Mouse (Mus musculus) embryonic facial prominence, embryonic 13.5 days (tissue): ENCODE data around the gene Usp33. TPM values are rescaled to one million over a fixed set of nuclear protein-coding genes. Genes with fewer than 3 reads are reported as not detected.
"Not testable (repeated sequence)": the region's sequence is repeated elsewhere in the genome, so short reads cannot be mapped to it uniquely, and the experiment has no call there.

Experiments
- ATAC-seq: fragments of 200-750 bp; cut with Nextera tagmentation; 2 replicates; pipeline ENCODE4 v1.8.0; 2017; ENCODE audit warnings: low read depth; ENCODE audit not compliant: insufficient number of reproducible peaks, insufficient read depth, low FRiP score, low TSS enrichment
- H3K27ac ChIP-seq: fragments of 300-500 bp; sonication (generic); 2 replicates; pipeline ENCODE4 v1.5.1; 2015; ENCODE audit warnings: moderate library complexity, mild to moderate bottlenecking, inconsistent platforms
- H3K27me3 ChIP-seq: fragments of 300-500 bp; sonication (generic); 2 replicates; pipeline ENCODE4 v1.6.1; 2015; ENCODE audit warnings: mild to moderate bottlenecking, inconsistent platforms
- H3K36me3 ChIP-seq: fragments of 300-500 bp; sonication (generic); 2 replicates; pipeline ENCODE4 v1.6.1; 2015; ENCODE audit warnings: mild to moderate bottlenecking, inconsistent platforms
- H3K4me1 ChIP-seq: fragments of 300-500 bp; sonication (generic); 2 replicates; pipeline ENCODE4 v1.6.1; 2015; ENCODE audit warnings: inconsistent platforms
- H3K4me2 ChIP-seq: fragments of 300-500 bp; sonication (generic); 2 replicates; pipeline ENCODE4 v1.6.1; 2015; ENCODE audit warnings: moderate library complexity, mild to moderate bottlenecking, inconsistent platforms
- H3K4me3 ChIP-seq: fragments of 300-500 bp; sonication (generic); 2 replicates; pipeline ENCODE4 v1.5.1; 2015; ENCODE audit warnings: mild to moderate bottlenecking, inconsistent platforms
- H3K9ac ChIP-seq: fragments of 300-500 bp; sonication (generic); 2 replicates; pipeline ENCODE4 v1.6.1; 2015; ENCODE audit warnings: mild to moderate bottlenecking, inconsistent platforms
- H3K9me3 ChIP-seq: fragments of 300-500 bp; sonication (generic); 2 replicates; pipeline ENCODE4 v1.6.1; 2016; ENCODE audit warnings: inconsistent platforms
- WGBS: fragments of 180-500 bp; shearing (Covaris S2); methylation state at CpG from one replicate; pipeline ENCODE4 v1.1.7; 2015; ENCODE audit warnings: mixed read lengths; 5-methylcytosine and 5-hydroxymethylcytosine counted together
- polyA plus RNA-seq: library from polyadenylated mRNA; unstranded; fragments of >200 nt; fragmentation: Nextera tagmentation; extraction: Ambion mirVana; gene quantifications from 2 replicates; pipeline ENCODE4 v1.2.1, GENCODE M21; 2015

Gene Usp33
- 39.8 and 51.8 TPM in 2 replicates for polyA plus RNA-seq

DNA sequence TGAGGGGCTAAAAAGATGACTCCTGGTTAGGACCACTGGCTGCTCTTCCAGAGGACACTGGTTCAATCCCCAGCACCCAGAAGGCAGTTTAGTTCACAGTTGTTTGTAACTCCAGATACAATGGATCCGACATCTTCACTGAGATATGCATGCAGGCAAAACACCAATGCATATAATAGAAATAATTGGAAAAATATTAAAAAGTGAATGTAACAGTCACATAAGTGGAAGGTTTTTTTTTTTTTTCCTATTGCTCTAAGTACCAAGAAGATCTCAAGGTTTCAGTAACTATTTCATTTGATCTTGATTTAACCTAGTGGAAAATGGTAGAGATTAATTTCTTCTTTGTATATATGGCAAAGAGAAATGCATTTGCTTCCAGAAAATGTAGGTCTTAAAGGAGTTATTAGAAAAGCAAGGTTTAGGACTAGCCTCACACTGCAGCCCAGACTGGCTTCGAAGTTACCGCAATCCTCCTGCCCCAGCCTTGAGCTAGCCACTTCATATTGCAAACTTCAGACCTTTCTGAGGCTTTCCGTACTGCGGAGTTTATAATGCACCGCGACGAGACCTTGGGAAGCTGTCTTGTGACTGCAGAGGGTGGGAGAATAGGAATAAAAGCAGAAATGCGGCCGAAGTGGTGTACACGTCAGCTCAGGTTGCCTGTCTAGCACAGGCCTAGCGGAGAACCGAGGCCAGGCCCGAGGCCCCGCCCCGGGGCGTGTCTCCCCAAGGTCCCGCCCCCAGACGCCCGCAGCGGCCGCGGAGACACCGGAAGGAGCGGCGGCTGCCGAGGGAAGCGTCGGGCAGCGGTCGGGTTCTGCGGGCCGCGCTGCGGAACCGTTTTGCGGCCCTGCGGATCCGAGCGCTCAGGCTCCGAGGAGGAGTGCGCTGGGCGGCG lies at the start of gene Usp33:
TSS of gene Usp33 (plus strand) at position 747 of the 901 bp plus-strand sequence.
- H3K4me1 ChIP-seq, result peaks cover 25% of the 10 kb centered on the region
- H3K36me3 ChIP-seq, result 0 out of 2 replicates have a peak, but pooled peaks cover 4% of the 10 kb centered on the region
- H3K27ac ChIP-seq, result peak within 1 kb of the TSS; percentile 82
- no peaks in the 10 kb centered on the region for H3K27me3 ChIP-seq
- peak within 1 kb of the TSS; percentile 75 for H3K4me3 ChIP-seq
- 7% methylated on average over 43 of the region's 44 CpGs for WGBS
- H3K9me3 ChIP-seq, result no peaks in the 10 kb centered on the region
- H3K4me2 ChIP-seq, result peak within 1 kb of the TSS; percentile 63
- ATAC-seq, result peak; percentile 93
- H3K9ac ChIP-seq, result peak within 1 kb of the TSS; percentile 91

DNA sequence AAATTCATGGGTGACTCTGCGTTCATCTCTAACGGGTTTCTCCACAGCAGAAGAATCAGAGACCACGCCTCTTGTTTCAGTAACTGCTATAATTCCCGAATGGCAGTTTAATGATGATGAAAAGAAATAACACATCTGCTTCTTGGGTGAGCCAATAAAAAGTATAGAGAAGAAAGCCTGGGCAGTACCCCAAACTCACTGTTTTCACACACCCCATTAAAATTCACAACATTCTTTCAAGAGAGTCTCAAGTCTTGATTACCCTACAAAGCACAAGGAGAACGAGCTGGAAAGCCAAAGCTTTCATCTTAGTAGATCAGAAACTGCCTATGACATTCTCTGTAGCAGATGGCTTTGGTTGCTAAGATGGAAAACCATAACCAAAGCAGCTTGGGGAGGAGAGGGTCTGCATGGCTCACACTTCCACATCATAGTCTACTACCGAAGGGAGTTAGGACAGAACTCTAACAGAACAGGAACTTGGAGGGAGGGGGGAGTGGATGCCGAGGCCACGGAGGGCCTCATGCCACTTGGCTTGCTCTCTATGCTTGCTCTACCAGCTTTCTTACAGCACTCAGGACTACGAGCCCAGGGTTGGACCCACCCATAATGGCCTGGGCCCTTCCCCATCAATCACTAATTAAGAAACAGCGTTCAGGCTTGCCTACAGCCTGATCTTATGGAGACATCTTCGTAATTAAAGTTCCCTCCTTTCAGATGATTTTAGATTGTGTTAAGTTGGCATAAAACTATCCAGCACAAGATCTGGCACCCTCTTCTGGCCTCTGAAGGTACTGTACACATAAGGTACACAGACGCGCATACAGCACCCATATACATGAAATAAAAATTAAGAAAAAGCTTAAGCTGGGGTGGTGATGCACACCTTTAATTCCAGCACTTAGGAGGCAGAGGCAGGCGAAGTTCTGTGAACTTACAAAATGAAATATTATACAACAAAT lies 45.6 kb upstream of the Usp33 start:
- no peaks in the 10 kb centered on the region for H3K27me3 ChIP-seq
- no peak overlapping the region for H3K9ac ChIP-seq
- ATAC-seq, result no peak
- peaks cover 37% of the 10 kb centered on the region for H3K36me3 ChIP-seq
- H3K4me3 ChIP-seq, result no peak overlapping the region
- H3K27ac ChIP-seq, result no peak overlapping the region
- H3K4me1 ChIP-seq, result peaks cover 12% of the 10 kb centered on the region; the same call in 1 of the 2 replicates
- H3K4me2 ChIP-seq, result no peak overlapping the region
- H3K9me3 ChIP-seq, result no peaks in the 10 kb centered on the region
- 83% methylated on average over 14 of the region's 14 CpGs for WGBS

DNA sequence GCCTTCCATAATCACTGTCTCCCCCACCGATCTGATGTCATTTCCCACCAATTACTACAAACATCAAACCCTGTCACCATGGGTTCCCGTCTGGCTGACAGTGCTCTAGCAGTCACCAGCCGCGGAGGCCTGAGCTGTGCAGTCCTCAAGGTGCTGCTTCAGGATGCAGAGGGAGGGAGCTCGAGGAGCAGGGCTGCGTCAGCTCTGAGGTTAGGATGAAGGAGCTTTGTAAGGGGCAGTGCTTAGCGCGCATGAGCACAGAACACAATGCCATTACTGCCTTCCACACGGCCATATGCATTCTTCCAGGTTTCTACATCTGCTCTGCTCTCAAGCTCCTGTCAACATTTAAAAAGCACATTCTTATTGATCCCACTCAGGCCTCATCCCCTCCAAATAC lies 43.3 kb upstream of the Usp33 start:
- ATAC-seq, result no peak
- Histone ChIP-seq H3K9me3 (no peaks in the 10 kb centered on the region), H3K4me2 (no peak overlapping the region), H3K36me3 (peaks cover 20% of the 10 kb centered on the region), H3K9ac (no peak overlapping the region), H3K4me3 (no peak overlapping the region), H3K27ac (no peak overlapping the region), H3K4me1 (peaks cover 12% of the 10 kb centered on the region; the same call in 1 of the 2 replicates), H3K27me3 (no peaks in the 10 kb centered on the region)
- WGBS, result 56% methylated on average over 9 of the region's 9 CpGs

DNA sequence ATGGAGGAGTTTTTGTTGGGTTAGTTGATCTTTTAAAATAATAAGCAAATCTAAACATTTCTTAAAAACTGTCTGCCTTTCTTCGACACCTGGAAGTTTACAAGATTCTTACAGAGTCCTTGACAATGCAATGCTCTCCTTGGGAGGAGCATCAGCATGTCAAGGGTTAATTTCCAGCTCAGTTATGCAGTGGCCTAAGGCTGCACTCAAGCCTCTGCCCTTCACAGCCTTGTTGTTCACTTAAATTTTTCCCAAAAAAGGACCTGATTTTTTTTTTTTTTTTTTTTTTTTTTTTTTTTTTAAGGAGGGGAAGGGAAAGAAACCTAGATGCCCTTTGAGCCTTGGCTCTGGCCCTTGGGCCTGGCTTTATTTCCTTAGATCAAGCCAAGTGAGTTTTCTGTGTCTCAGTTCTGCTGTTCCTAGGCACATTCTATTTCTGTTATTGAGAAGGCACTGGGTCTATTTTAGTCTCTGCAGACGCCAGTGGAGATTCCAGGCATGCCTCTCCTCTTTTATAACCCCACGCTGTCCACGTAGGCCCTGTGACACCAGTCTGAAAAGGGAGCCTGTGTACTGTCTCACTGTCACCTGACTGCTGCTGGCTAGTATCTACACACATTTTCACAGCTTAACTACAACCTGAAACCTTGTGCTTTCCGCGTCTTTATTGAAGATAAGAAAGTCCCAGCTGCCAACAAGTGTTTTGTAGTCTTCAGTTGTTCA lies 42.0 kb upstream of the Usp33 start:
- Histone ChIP-seq H3K4me1 (peaks cover 22% of the 10 kb centered on the region), H3K27ac (0 out of 2 replicates have a peak overlapping the region, but pooled peaks have one; percentile 28), H3K4me2 (no peak overlapping the region), H3K4me3 (no peak overlapping the region), H3K9ac (no peak overlapping the region), H3K9me3 (no peaks in the 10 kb centered on the region), H3K27me3 (no peaks in the 10 kb centered on the region), H3K36me3 (peaks cover 20% of the 10 kb centered on the region)
- ATAC-seq, result no peak
- 44% methylated on average over 6 of the region's 6 CpGs for WGBS

DNA sequence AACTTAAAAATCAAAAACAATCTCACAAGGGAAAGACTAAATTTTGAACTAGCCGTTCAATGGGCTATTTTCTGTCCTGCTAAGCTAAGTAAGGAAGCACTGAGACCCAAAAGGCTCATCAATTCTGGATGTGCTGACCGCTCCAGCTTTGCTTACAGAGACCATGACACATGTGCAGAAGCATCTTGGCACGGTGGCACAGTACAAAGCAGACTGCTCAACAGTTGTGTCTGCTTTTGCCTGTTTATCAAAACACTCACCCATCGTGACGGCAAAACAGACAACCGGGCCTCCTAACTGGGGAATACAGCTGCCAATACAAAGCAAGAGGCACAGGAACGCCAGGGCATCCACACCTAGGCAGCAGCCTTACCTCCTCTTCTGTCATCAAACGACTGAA lies 41.2 kb upstream of the Usp33 start:
- no peak for ATAC-seq
- no peak overlapping the region for H3K27ac ChIP-seq
- H3K9ac ChIP-seq, result no peak overlapping the region
- H3K4me3 ChIP-seq, result no peak overlapping the region
- peaks cover 25% of the 10 kb centered on the region for H3K4me1 ChIP-seq
- no peak overlapping the region for H3K4me2 ChIP-seq
- peaks cover 25% of the 10 kb centered on the region for H3K36me3 ChIP-seq
- H3K9me3 ChIP-seq, result no peaks in the 10 kb centered on the region
- WGBS, result 88% methylated on average over 8 of the region's 8 CpGs
- H3K27me3 ChIP-seq, result no peaks in the 10 kb centered on the region

DNA sequence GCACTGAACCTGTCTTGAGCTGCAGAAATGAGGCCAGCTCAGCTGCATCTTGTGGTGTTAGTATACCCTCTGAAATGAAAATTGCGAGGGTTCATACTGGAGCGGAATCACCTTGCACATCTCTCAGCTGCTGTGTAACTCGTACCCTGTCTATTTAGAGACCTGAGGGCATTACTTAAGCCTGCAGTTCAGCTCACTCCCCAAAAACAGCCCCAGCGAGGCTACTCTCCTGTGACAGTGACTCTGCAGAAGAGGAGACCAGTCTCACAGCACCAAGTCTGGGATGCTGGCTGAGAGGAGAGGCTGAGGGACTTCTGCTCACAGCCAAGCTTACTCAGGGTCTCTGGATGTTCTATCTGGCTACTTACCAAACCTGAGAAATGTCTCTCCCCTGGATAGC lies 40.3 kb upstream of the Usp33 start:
- Histone ChIP-seq H3K9me3 (no peaks in the 10 kb centered on the region), H3K36me3 (peaks cover 21% of the 10 kb centered on the region), H3K4me3 (no peak overlapping the region), H3K27me3 (no peaks in the 10 kb centered on the region), H3K4me2 (no peak overlapping the region), H3K27ac (no peak overlapping the region), H3K9ac (no peak overlapping the region), H3K4me1 (peaks cover 25% of the 10 kb centered on the region)
- no peak for ATAC-seq
- WGBS, result 73% methylated on average over 4 of the region's 4 CpGs

DNA sequence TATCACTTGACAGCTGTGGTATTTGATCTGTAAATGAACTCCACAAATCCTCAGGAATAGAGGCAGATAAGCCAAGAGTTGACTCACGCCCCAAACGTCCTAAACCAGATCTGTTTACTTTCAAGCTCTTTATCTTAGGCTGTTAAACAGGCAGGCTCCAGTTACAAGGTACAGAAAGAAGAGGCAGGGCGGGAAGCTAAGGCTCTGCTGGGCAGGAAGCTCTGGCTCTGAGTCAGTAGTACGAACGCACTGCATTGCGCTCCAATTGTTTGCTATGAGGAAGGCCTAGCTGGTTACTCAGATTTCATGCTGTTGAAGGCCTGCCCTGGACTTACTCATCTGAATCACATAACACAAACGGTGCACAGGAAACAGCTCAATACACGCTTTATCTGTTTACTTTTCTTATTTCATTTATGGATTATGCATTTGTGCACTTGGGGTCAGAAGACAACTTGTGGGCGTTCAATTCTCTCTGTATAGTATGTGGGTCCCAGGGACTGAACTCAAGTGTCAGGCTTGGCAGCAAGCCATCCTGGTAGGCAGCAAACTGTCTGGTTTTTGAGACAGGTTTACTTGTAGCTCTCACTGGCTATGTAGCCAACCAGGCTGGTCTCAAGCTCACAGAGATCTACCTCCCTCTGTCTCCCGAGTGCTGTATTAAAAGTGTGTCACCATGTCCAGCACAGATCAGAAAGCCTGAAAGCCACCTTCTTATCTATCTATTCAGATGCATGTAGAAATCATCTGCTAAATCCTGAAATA lies 37.6 kb upstream of the Usp33 start:
- peaks cover 22% of the 10 kb centered on the region for H3K4me1 ChIP-seq
- WGBS, result 44% methylated on average over 10 of the region's 10 CpGs
- H3K27ac ChIP-seq, result peak overlapping the region; percentile 11
- peaks cover 28% of the 10 kb centered on the region for H3K36me3 ChIP-seq
- ATAC-seq, result no peak; the same call in 1 of the 2 replicates
- no peak overlapping the region for H3K9ac ChIP-seq
- no peaks in the 10 kb centered on the region for H3K27me3 ChIP-seq
- no peak overlapping the region for H3K4me3 ChIP-seq
- no peaks in the 10 kb centered on the region for H3K9me3 ChIP-seq
- H3K4me2 ChIP-seq, result no peak overlapping the region

DNA sequence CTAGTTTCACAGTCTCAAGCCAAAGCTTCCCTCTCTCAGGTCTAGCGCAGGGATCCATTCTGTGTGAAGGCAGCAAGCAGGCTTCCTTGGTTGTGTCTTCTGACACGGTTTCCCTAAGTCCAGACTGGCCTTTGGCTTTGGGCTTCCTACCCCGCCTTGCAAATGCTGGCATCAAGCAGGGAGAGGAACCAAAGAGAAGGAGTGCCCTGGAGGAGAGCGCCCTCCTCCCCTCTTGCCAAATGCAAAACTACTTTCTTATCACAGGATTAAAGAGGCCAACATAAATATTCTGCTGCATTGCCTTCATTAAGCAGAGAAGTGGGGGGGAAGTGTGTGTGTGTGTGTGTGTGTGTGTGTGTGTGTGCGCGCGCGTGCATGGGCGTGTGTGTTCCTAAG lies 37.0 kb upstream of the Usp33 start:
- Histone ChIP-seq H3K36me3 (peaks cover 28% of the 10 kb centered on the region), H3K4me1 (peaks cover 17% of the 10 kb centered on the region), H3K4me3 (no peak overlapping the region), H3K4me2 (no peak overlapping the region), H3K9ac (no peak overlapping the region), H3K27me3 (no peaks in the 10 kb centered on the region), H3K27ac (peak overlapping the region; percentile 11; the same call in 1 of the 2 replicates), H3K9me3 (no peaks in the 10 kb centered on the region)
- no peak for ATAC-seq
- WGBS, result 86% methylated on average over 9 of the region's 9 CpGs

DNA sequence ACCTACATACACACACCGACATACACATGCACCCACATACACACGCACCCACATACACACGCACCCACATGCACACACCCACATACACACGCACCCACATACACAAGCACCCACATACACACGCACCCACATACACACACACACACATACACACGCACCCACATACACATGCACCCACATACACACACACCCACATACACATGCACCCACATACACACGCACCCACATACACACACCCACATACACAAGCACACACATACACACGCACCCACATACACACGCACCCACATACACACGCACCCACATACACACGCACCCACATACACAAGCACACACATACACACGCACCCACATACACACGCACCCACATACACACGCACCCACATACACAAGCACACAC lies 31.6 kb upstream of the Usp33 start:
- not testable (repeated sequence) for H3K27me3 ChIP-seq, H3K27ac ChIP-seq, ATAC-seq, H3K4me2 ChIP-seq, H3K9me3 ChIP-seq, H3K4me1 ChIP-seq, H3K9ac ChIP-seq, H3K4me3 ChIP-seq
- H3K36me3 ChIP-seq, result peaks cover 24% of the 10 kb centered on the region
- WGBS, result 76% methylated on average over 14 of the region's 14 CpGs

DNA sequence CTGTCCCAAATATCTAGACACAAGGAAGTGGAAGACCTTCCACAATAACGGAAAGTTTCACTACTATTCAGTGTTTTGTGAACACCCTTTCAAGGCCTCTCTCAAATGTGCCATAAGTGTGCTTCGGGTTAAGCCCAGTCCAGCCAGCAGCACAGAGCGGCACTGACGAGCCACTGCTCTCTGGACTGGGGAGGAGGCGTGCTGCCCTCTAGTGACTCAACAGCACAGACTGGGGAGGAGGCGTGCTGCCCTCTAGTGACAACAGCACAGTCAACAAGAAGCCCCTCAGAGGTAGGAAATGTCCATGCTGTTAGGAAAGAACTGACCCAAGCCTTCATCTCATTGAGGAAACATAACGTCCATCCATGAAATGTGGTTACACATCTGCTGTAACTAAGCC lies 30.7 kb upstream of the Usp33 start:
- ATAC-seq, result peak; percentile 56; the same call in 1 of the 2 replicates
- WGBS, result 12% methylated on average over 7 of the region's 7 CpGs

More for the DNA sequence above, 30.7 kb upstream of the Usp33 start:
- Histone ChIP-seq H3K4me1 (no peaks in the 10 kb centered on the region), H3K4me2 (no peak overlapping the region), H3K27ac (no peak overlapping the region), H3K9me3 (no peaks in the 10 kb centered on the region), H3K27me3 (no peaks in the 10 kb centered on the region), H3K4me3 (no peak overlapping the region), H3K36me3 (peaks cover 19% of the 10 kb centered on the region), H3K9ac (no peak overlapping the region)
